Mouse (Mus musculus) lung, embryonic 14.5 days (tissue): Measurements from ENCODE around the gene Ube2o. TPM values are rescaled to one million over a fixed set of nuclear protein-coding genes. Genes with fewer than 3 reads are reported as not detected.

ENCODE experiments used
- ATAC-seq: fragments of 200-750 bp; cut with Nextera tagmentation; 2 replicates; pipeline ENCODE4 v1.8.0; 2017; ENCODE audit warnings: mild to moderate bottlenecking, moderate TSS enrichment, moderate library complexity; ENCODE audit not compliant: insufficient read depth
- DNase-seq: peaks from one replicate; pipeline ENCODE4 v3.0.0-alpha.2; 2015
- H3K27ac ChIP-seq: fragments of 300-500 bp; sonication (generic); 2 replicates; pipeline ENCODE4 v1.5.1; 2014; ENCODE audit warnings: low read depth, mild to moderate bottlenecking, moderate library complexity
- H3K27me3 ChIP-seq: fragments of 300-500 bp; sonication (generic); 2 replicates; pipeline ENCODE4 v1.6.1; 2014; ENCODE audit warnings: low read length, control low read depth; ENCODE audit not compliant: insufficient read depth
- H3K36me3 ChIP-seq: fragments of 300-500 bp; sonication (generic); 2 replicates; pipeline ENCODE4 v1.6.1; 2014; ENCODE audit warnings: control low read depth; ENCODE audit not compliant: insufficient read depth
- H3K4me1 ChIP-seq: fragments of 300-500 bp; sonication (generic); 2 replicates; pipeline ENCODE4 v1.6.1; 2014; ENCODE audit warnings: antibody characterized with exemption, control low read depth; ENCODE audit not compliant: insufficient read depth
- H3K4me2 ChIP-seq: fragments of 300-500 bp; sonication (generic); 2 replicates; pipeline ENCODE4 v1.6.1; 2014; ENCODE audit warnings: mild to moderate bottlenecking
- H3K4me3 ChIP-seq: fragments of 300-500 bp; sonication (generic); 2 replicates; pipeline ENCODE4 v1.5.1; 2014; ENCODE audit warnings: low read depth, low read length
- H3K9ac ChIP-seq: fragments of 300-500 bp; sonication (generic); 2 replicates; pipeline ENCODE4 v1.6.1; 2014
- H3K9me3 ChIP-seq: fragments of 300-500 bp; sonication (generic); 2 replicates; pipeline ENCODE4 v1.6.1; 2016; ENCODE audit warnings: low read depth, low read length, control low read depth
- CTCF ChIP-seq: IDR thresholded peaks from 2 replicates; pipeline ENCODE4 v1.5.1; 2016; ENCODE audit warnings: antibody characterized with exemption, low read depth
- WGBS: fragments of 180-500 bp; shearing (Covaris S2); extraction: QIAGEN DNeasy Blood & Tissue Kit; methylation state at CpG from one replicate; pipeline ENCODE4 v1.1.7; 2014; 5-methylcytosine and 5-hydroxymethylcytosine counted together
- polyA plus RNA-seq: library from polyadenylated mRNA; unstranded; fragments of >200 nt; fragmentation: Nextera tagmentation; extraction: Ambion mirVana; gene quantifications from 2 replicates; pipeline ENCODE4 v1.2.1, GENCODE M21; 2014

Gene Ube2o
- polyA plus RNA-seq, 1 experiment from 2014 or later, result 22.8 TPM

DNA sequence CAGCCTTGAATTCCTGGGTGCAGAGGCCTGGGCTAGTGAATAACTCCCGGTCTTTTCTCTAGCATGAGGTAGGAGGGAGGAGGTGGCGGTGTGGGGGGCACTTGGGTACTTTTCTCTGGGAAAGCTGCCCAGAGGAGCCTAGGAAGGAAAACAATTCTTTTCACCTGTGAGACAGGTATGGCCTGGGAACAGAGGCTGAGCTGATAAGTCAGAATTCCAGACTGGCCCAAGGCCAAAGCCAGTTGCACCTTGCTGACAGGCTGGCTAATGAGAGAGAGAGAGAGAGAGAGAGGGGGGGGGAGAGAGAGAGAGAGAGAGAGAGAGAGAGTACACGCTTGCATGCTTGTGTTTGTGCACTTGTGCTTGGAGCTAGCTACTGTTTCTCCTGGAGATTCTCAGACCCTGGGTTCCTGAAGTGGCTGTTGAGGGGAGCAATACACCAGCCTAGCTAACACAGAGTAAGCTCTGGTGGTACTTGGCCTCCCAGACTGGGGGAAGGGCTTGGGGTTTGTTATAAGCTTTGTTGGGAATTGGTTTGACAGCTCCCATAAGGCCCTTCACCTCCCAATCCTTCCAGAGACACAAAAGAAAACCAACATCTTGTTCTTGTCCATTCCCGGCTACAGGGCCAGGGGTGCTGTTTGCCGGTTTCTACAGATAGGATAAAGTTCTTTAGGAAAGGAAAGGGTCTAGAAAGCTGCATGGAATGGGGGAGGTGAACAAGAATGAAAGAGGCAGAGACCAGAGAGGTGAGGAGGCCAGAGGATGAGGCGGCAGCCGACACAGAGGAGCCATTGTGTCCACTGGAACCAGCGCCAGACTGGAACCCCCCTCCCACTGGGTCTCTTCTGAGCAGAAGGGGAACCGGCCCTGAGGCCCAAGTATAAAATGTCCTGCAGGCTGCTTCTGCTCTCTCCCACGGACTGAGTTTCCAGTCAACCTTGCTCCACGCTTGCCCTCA is 50.8 kb downstream of the Ube2o start, which contains the start of gene Sphk1:
Sphk1 (plus strand) TSS at position 739 of the 961 bp plus-strand sequence.
- Histone ChIP-seq H3K9me3 (no peaks in the 10 kb centered on the region), H3K9ac (peak within 1 kb of the TSS; percentile 46), H3K27ac (peak within 1 kb of the TSS; percentile 68), H3K36me3 (no peaks in the 10 kb centered on the region), H3K4me2 (peak within 1 kb of the TSS; percentile 99), H3K4me3 (peak within 1 kb of the TSS; percentile 55), H3K4me1 (peaks cover 13% of the 10 kb centered on the region), H3K27me3 (peaks cover 40% of the 10 kb centered on the region)
- TF ChIP-seq CTCF, result no peak
- WGBS, result 21% methylated on average over 11 of the region's 11 CpGs
- ATAC-seq, result no peak
- peak; percentile 81 for DNase-seq

GRCm38 (mm10) chr11:116528636-116529320 is 52.5 kb downstream of the Ube2o start:
- Histone ChIP-seq H3K4me2 (no peak overlapping the region), H3K27ac (no peak overlapping the region), H3K36me3 (no peaks in the 10 kb centered on the region), H3K9ac (no peak overlapping the region), H3K4me1 (peaks cover 9% of the 10 kb centered on the region), H3K4me3 (no peak overlapping the region), H3K27me3 (peaks cover 38% of the 10 kb centered on the region), H3K9me3 (no peaks in the 10 kb centered on the region)
- WGBS, result 83% methylated on average over 8 of the region's 8 CpGs
- DNase-seq (no peak), ATAC-seq (no peak)
- TF ChIP-seq CTCF, result no peak

GRCm38 (mm10) chr11:116523699-116524189 is 57.5 kb downstream of the Ube2o start:
- no peaks in the 10 kb centered on the region for H3K36me3 ChIP-seq
- H3K27me3 ChIP-seq, result no peaks in the 10 kb centered on the region
- TF ChIP-seq CTCF, result no peak
- H3K4me2 ChIP-seq, result no peak overlapping the region
- DNase-seq (peak; percentile 59), ATAC-seq (peak; percentile 16; the same call in 1 of the 2 replicates)
- H3K27ac ChIP-seq, result peak overlapping the region; percentile 9; the same call in 1 of the 2 replicates
- no peak overlapping the region for H3K4me3 ChIP-seq
- peaks cover 6% of the 10 kb centered on the region; the same call in 1 of the 2 replicates for H3K4me1 ChIP-seq
- WGBS, result 44% methylated on average over 5 of the region's 5 CpGs
- H3K9ac ChIP-seq, result no peak overlapping the region
- no peaks in the 10 kb centered on the region for H3K9me3 ChIP-seq

GRCm38 (mm10) chr11:116522886-116523698 is 58.2 kb downstream of the Ube2o start:
- no peak overlapping the region for H3K9ac ChIP-seq
- H3K4me2 ChIP-seq, result no peak overlapping the region

GRCm38 (mm10) chr11:116522046-116522445 is 59.2 kb downstream of the Ube2o start:
- H3K36me3 ChIP-seq, result no peaks in the 10 kb centered on the region
- H3K9me3 ChIP-seq, result no peaks in the 10 kb centered on the region
- no peak overlapping the region for H3K4me2 ChIP-seq
- H3K4me3 ChIP-seq, result no peak overlapping the region
- no peak overlapping the region for H3K27ac ChIP-seq
- 78% methylated on average over 3 of the region's 3 CpGs for WGBS
- ATAC-seq (no peak), DNase-seq (no peak)
- H3K27me3 ChIP-seq, result no peaks in the 10 kb centered on the region
- no peak for TF ChIP-seq CTCF
- H3K4me1 ChIP-seq, result peaks cover 6% of the 10 kb centered on the region; the same call in 1 of the 2 replicates
- H3K9ac ChIP-seq, result no peak overlapping the region

More at GRCm38 (mm10) chr11:116522886-116523698, 58.2 kb downstream of the Ube2o start:
- Histone ChIP-seq H3K4me1 (peaks cover 6% of the 10 kb centered on the region; the same call in 1 of the 2 replicates), H3K9me3 (no peaks in the 10 kb centered on the region), H3K4me3 (no peak overlapping the region), H3K27me3 (no peaks in the 10 kb centered on the region), H3K27ac (peak overlapping the region; percentile 9; the same call in 1 of the 2 replicates), H3K36me3 (no peaks in the 10 kb centered on the region)
- 0 out of 2 replicates have a peak, but pooled peaks have one; percentile 15 for ATAC-seq
- 45% methylated on average over 16 of the region's 16 CpGs for WGBS
- no peak for DNase-seq
- no peak for TF ChIP-seq CTCF

- H3K9ac ChIP-seq, result no peak overlapping the region
- no peaks in the 10 kb centered on the region for H3K27me3 ChIP-seq
- H3K27ac ChIP-seq, result no peak overlapping the region
- ATAC-seq (no peak), DNase-seq (peak; percentile 53)
- no peak overlapping the region for H3K4me2 ChIP-seq
- TF ChIP-seq CTCF, result no peak
- 54% methylated on average over 3 of the region's 3 CpGs for WGBS
- no peak overlapping the region for H3K4me3 ChIP-seq
- H3K4me1 ChIP-seq, result peaks cover 6% of the 10 kb centered on the region; the same call in 1 of the 2 replicates
- H3K9me3 ChIP-seq, result no peaks in the 10 kb centered on the region
- H3K36me3 ChIP-seq, result no peaks in the 10 kb centered on the region
These were observed 60.1 kb downstream of the Ube2o start for GRCm38 (mm10) chr11:116521143-116521542.
